Mouse (Mus musculus) right cerebral cortex, postnatal 14 days (tissue): ENCODE results near the gene Chd3.

Experiments used
- DNase-seq: peaks from one replicate; pipeline ENCODE4 v3.0.0; 2022

Gene Chd3

GRCm38 (mm10) chr11:69388680-69389079 is 19.5 kb upstream of the Chd3 start:
- no peak for DNase-seq

- no peak for DNase-seq
Measured at GRCm38 (mm10) chr11:69386758-69387157, 17.6 kb upstream of the Chd3 start.

GRCm38 (mm10) chr11:69384979-69385378 is 15.8 kb upstream of the Chd3 start:
- DNase-seq: no peak

- no peak for DNase-seq
Measured at GRCm38 (mm10) chr11:69382478-69383105, 13.4 kb upstream of the Chd3 start.

- DNase-seq: no peak
Measured at GRCm38 (mm10) chr11:69381356-69381755, 12.2 kb upstream of the Chd3 start.

- DNase-seq: no peak
Measured at GRCm38 (mm10) chr11:69379600-69379999, 10.4 kb upstream of the Chd3 start.

- DNase-seq: no peak
Measured at GRCm38 (mm10) chr11:69377766-69378165, 8.6 kb upstream of the Chd3 start.

GRCm38 (mm10) chr11:69375646-69376045 is 6.4 kb upstream of the Chd3 start:
- no peak for DNase-seq

GRCm38 (mm10) chr11:69373223-69373965 is 4.2 kb upstream of the Chd3 start:
- DNase-seq: no peak

- DNase-seq: no peak
Measured at GRCm38 (mm10) chr11:69372780-69373170, 3.6 kb upstream of the Chd3 start.

- DNase-seq: peak; percentile 47
Measured at GRCm38 (mm10) chr11:69372056-69372779, 3.0 kb upstream of the Chd3 start.

GRCm38 (mm10) chr11:69371601-69372000 is 2.4 kb upstream of the Chd3 start:
- DNase-seq: no peak

GRCm38 (mm10) chr11:69370817-69371215 is 1.6 kb upstream of the Chd3 start:
- DNase-seq: no peak

- no peak for DNase-seq
Measured at GRCm38 (mm10) chr11:69369990-69370816, 997 bp upstream of the Chd3 start.

- DNase-seq: peak; percentile 42
Measured at GRCm38 (mm10) chr11:69368356-69369214, 621 bp downstream of the Chd3 start.

GRCm38 (mm10) chr11:69367616-69368355 is 1.4 kb downstream of the Chd3 start:
- DNase-seq: peak; percentile 19

- no peak for DNase-seq
Measured at GRCm38 (mm10) chr11:69366855-69367615, 2.2 kb downstream of the Chd3 start.

- DNase-seq: peak; percentile 98
Measured at GRCm38 (mm10) chr11:69366157-69366854, 2.9 kb downstream of the Chd3 start.

GRCm38 (mm10) chr11:69365722-69366121 is 3.5 kb downstream of the Chd3 start:
- no peak for DNase-seq

- peak; percentile 95 for DNase-seq
Measured at GRCm38 (mm10) chr11:69364910-69365309, 4.3 kb downstream of the Chd3 start.
